Mouse (Mus musculus) midbrain, postnatal 0 days (tissue): ENCODE measurements at regions not wholly inside any gene's neighbourhood (a gene's known extent, or its start where the extent isn't known, plus 50 kb on each side); places are given as distances from the start of the nearest gene placed in this dataset.
A peak's percentile ranks its signal among the peaks of the same experiment; 100 is the strongest.

Experiments
- ATAC-seq: fragments of 200-750 bp; cut with Nextera tagmentation; 2 replicates; pipeline ENCODE4 v1.8.0; 2017; ENCODE audit warnings: moderate number of reproducible peaks, mild to moderate bottlenecking, moderate TSS enrichment, moderate library complexity; ENCODE audit not compliant: low FRiP score
- DNase-seq: peaks from one replicate; pipeline ENCODE4 v3.0.0-alpha.2; 2015; ENCODE audit warnings: low spot score
- H3K27ac ChIP-seq: fragments of 300-500 bp; sonication (generic); 2 replicates; pipeline ENCODE4 v1.5.1; 2014; ENCODE audit warnings: low read depth, mild to moderate bottlenecking, low read length, mixed read lengths
- H3K27me3 ChIP-seq: fragments of 300-500 bp; sonication (generic); 2 replicates; pipeline ENCODE4 v1.6.1; 2014; ENCODE audit warnings: low read length, control low read depth, mixed read lengths; ENCODE audit not compliant: insufficient read depth
- H3K36me3 ChIP-seq: fragments of 300-500 bp; sonication (generic); 2 replicates; pipeline ENCODE4 v1.6.1; 2014; ENCODE audit warnings: low read length, control low read depth, mixed read lengths; ENCODE audit not compliant: insufficient read depth
- H3K4me1 ChIP-seq: fragments of 300-500 bp; sonication (generic); 2 replicates; pipeline ENCODE4 v1.6.1; 2014; ENCODE audit warnings: mild to moderate bottlenecking, control low read depth, antibody characterized with exemption, low read length, mixed read lengths; ENCODE audit not compliant: insufficient read depth
- H3K4me2 ChIP-seq: fragments of 300-500 bp; sonication (generic); 2 replicates; pipeline ENCODE4 v1.6.1; 2014; ENCODE audit warnings: low read depth, mild to moderate bottlenecking, low read length, mixed read lengths; ENCODE audit not compliant: poor library complexity, severe bottlenecking
- H3K4me3 ChIP-seq: fragments of 300-500 bp; sonication (generic); 2 replicates; pipeline ENCODE4 v1.5.1; 2014; ENCODE audit warnings: low read depth, mild to moderate bottlenecking, low read length, moderate library complexity
- H3K9ac ChIP-seq: fragments of 300-500 bp; sonication (generic); replicated peaks from 2 replicates; pipeline ENCODE4 v1.6.1; 2014; ENCODE audit warnings: mild to moderate bottlenecking, low read length, moderate library complexity, mixed read lengths; ENCODE audit not compliant: poor library complexity, severe bottlenecking
- H3K9me3 ChIP-seq: fragments of 300-500 bp; sonication (generic); 2 replicates; pipeline ENCODE4 v1.6.1; 2016; ENCODE audit warnings: low read length, control low read depth
- CTCF ChIP-seq: IDR thresholded peaks from 2 replicates; pipeline ENCODE4 v1.5.1; 2016; ENCODE audit warnings: antibody characterized with exemption, mild to moderate bottlenecking
- WGBS: fragments of 180-500 bp; shearing (Covaris S2); extraction: QIAGEN DNeasy Blood & Tissue Kit; methylation state at CpG from one replicate; pipeline ENCODE4 v1.1.7; 2014; 5-methylcytosine and 5-hydroxymethylcytosine counted together

GRCm38 (mm10) chr2:92694797-92695196, 95.3 kb downstream of the Chst1 start:
- TF ChIP-seq CTCF, result no peak
- DNase-seq, result no peak
- ATAC-seq, result no peak
- no peak overlapping the region for H3K9ac ChIP-seq
- no peak overlapping the region for H3K27ac ChIP-seq
- WGBS, result 78% methylated on average over 2 of the region's 2 CpGs
- H3K4me2 ChIP-seq, result no peak overlapping the region
- H3K4me1 ChIP-seq, result 0 out of 2 replicates have a peak, but pooled peaks cover 4% of the 10 kb centered on the region
- no peaks in the 10 kb centered on the region for H3K27me3 ChIP-seq
- no peaks in the 10 kb centered on the region for H3K9me3 ChIP-seq
- H3K4me3 ChIP-seq, result no peak overlapping the region
- no peaks in the 10 kb centered on the region for H3K36me3 ChIP-seq

- Histone ChIP-seq H3K4me1 (0 out of 2 replicates have a peak, but pooled peaks cover 4% of the 10 kb centered on the region), H3K36me3 (no peaks in the 10 kb centered on the region), H3K27ac (no peak overlapping the region), H3K4me2 (no peak overlapping the region), H3K9me3 (no peaks in the 10 kb centered on the region), H3K4me3 (no peak overlapping the region), H3K9ac (no peak overlapping the region), H3K27me3 (no peaks in the 10 kb centered on the region)
- 9% methylated on average over 3 of the region's 3 CpGs for WGBS
- TF ChIP-seq CTCF, result no peak
- ATAC-seq (no peak), DNase-seq (peak; percentile 53)
Measured at GRCm38 (mm10) chr2:92695869-92696268, 96.4 kb downstream of the Chst1 start.

GRCm38 (mm10) chr2:92697721-92698120, 98.2 kb downstream of the Chst1 start:
- Histone ChIP-seq H3K4me3 (no peak overlapping the region), H3K36me3 (no peaks in the 10 kb centered on the region), H3K4me2 (no peak overlapping the region), H3K9me3 (no peaks in the 10 kb centered on the region), H3K9ac (no peak overlapping the region), H3K27ac (no peak overlapping the region), H3K4me1 (0 out of 2 replicates have a peak, but pooled peaks cover 7% of the 10 kb centered on the region), H3K27me3 (no peaks in the 10 kb centered on the region)
- TF ChIP-seq CTCF, result no peak
- no peak for ATAC-seq
- WGBS, result 78% methylated on average over 5 of the region's 5 CpGs
- no peak for DNase-seq

- TF ChIP-seq CTCF, result no peak
- Histone ChIP-seq H3K27me3 (no peaks in the 10 kb centered on the region), H3K9me3 (no peaks in the 10 kb centered on the region), H3K27ac (no peak overlapping the region), H3K4me3 (no peak overlapping the region), H3K4me1 (0 out of 2 replicates have a peak, but pooled peaks cover 7% of the 10 kb centered on the region), H3K36me3 (no peaks in the 10 kb centered on the region), H3K4me2 (no peak overlapping the region), H3K9ac (no peak overlapping the region)
- 72% methylated on average over 6 of the region's 6 CpGs for WGBS
- DNase-seq, result peak; percentile 67
- no peak for ATAC-seq
Measured at GRCm38 (mm10) chr2:92699360-92699759, 99.9 kb downstream of the Chst1 start.

- DNase-seq (peak; percentile 68), ATAC-seq (no peak)
- Histone ChIP-seq H3K4me3 (no peak overlapping the region), H3K27ac (no peak overlapping the region), H3K36me3 (no peaks in the 10 kb centered on the region), H3K27me3 (no peaks in the 10 kb centered on the region), H3K4me2 (no peak overlapping the region), H3K9ac (no peak overlapping the region), H3K9me3 (no peaks in the 10 kb centered on the region), H3K4me1 (0 out of 2 replicates have a peak, but pooled peaks cover 3% of the 10 kb centered on the region)
- 40% methylated on average over 3 of the region's 3 CpGs for WGBS
- no peak for TF ChIP-seq CTCF
Measured at GRCm38 (mm10) chr2:92704035-92704434, 104.5 kb downstream of the Chst1 start.

- Histone ChIP-seq H3K4me1 (peaks cover 22% of the 10 kb centered on the region), H3K27me3 (no peaks in the 10 kb centered on the region), H3K36me3 (no peaks in the 10 kb centered on the region), H3K4me3 (no peak overlapping the region), H3K9me3 (no peaks in the 10 kb centered on the region), H3K27ac (no peak overlapping the region), H3K9ac (no peak overlapping the region), H3K4me2 (no peak overlapping the region)
- DNase-seq (no peak), ATAC-seq (no peak)
- 79% methylated on average over 3 of the region's 3 CpGs for WGBS
- no peak for TF ChIP-seq CTCF
Measured at GRCm38 (mm10) chr2:92709668-92710067, 110.2 kb downstream of the Chst1 start.
